Mouse (Mus musculus) cerebellum, postnatal 36 days (tissue): ENCODE measurements around the gene Olfr965.
A peak's percentile ranks its signal among the peaks of the same experiment; 100 is the strongest.
"Not testable (repeated sequence)": the region's sequence is repeated elsewhere in the genome, so short reads cannot be mapped to it uniquely, and the experiment has no call there.

ENCODE experiments used
- DNase-seq, 2 experiments: peaks; one replicate each; pipeline ENCODE4 v3.0.0; 2021 to 2022; ENCODE audit warnings: mixed read lengths in 2 of 2

The Olfr965 gene

DNA sequence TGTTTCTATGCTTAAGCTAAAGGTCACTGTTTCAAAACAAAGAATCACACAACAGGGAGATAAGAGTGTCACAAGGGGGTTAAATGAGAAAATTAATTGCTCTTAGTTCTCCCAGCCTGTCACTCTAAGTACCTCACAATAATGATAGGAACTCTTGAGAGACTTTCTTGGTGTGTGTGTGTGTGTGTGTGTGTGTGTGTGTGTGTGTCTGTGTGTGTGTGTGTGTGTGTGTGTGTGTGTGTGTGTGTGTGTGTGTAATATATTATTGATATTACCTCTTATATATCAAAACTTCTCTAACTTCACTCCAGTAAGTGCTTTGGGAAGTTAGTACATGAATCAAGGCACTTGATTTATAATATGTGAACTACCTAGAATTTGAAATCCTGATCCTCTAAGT is at the start of gene Olfr965:
Gene Olfr965 (plus strand): TSS at position 301 of the 400 bp plus-strand sequence.
- no peak for DNase-seq

- no peak for DNase-seq
Observed at GRCm38 (mm10) chr9:39666905-39667304, 44.2 kb upstream of the Olfr965 start, which contains the start of gene Olfr963. Gene Olfr963 (plus strand): TSS chr9:39667205.

GRCm38 (mm10) chr9:39669723-39670122 is 41.4 kb upstream of the Olfr965 start:
- no peak for DNase-seq

DNA sequence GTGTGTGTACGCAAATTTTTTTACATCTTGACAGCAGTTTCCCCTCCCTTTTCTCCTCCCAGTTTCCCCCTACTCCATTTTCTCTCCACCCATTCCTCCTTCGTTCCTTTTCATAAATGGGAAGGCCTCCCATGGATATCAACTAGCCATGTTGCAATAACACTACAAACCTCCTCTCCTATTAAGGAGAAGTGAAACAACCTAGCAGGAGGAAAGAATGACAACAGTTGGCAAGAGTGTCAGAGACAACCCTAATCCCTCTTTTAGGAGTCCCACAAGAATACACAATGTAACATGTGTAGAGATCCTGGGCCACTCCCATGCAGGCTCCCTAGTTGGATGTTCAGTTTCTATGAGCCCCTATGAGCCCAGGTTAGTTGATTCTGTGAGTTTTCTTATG is 36.3 kb upstream of the Olfr965 start:
- DNase-seq: no peak

DNA sequence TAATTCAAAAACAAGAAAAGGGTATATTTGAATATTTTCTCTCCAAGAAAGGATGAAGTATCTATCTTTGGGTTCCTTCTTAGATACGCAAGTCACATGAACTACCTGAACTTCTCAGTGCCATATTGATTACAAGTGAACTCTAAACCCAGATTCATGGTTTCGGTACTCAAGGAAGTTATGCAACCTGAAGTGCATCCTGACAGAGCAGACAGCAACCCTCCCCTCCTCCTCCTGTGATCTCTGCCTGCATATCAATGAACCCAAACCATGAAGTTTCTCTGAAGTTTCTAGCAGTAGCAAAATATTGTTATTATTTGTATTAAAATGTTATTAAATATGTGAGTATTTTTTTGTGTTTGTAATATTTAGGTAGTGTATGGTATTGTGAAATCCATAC is 32.6 kb upstream of the Olfr965 start:
- DNase-seq: no peak

GRCm38 (mm10) chr9:39679280-39679679 is 31.9 kb upstream of the Olfr965 start:
- DNase-seq: no peak

GRCm38 (mm10) chr9:39701123-39701522 is 10.0 kb upstream of the Olfr965 start:
- DNase-seq: not testable (repeated sequence)

DNA sequence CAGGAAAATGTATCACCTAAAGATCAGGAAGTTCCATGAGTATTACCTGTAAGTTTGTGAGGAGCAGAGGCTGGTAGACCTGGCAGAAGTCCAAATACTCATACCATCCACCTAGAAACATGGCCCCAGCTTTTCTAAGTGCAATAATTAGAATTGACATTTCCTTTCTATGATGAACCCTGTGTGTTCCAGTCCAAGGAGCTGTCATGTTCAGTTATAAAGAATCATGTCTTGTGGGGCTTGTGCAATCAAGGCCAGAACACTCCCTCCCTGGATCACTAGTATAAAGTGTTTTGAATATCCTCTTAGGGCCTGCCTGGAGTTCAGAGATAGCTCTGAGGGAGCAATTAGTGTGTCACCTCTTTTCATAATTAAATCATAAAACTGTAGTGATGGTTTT is 4.1 kb upstream of the Olfr965 start, which contains the start of gene Olfr149:
Gene Olfr149 (minus strand): TSS at position 101 of the 400 bp plus-strand sequence.
- DNase-seq: no peak

GRCm38 (mm10) chr9:39708958-39709357 is 2.2 kb upstream of the Olfr965 start:
- peak in 1 of 2 experiments; percentile 1 for DNase-seq

GRCm38 (mm10) chr9:39730678-39731077 is 19.5 kb downstream of the Olfr965 start, which contains the start of gene Olfr150:
Gene Olfr150 (plus strand): TSS chr9:39730978.
- DNase-seq: no peak

GRCm38 (mm10) chr9:39740741-39741140 is 29.6 kb downstream of the Olfr965 start:
- DNase-seq: no peak

- DNase-seq: no peak
Observed at GRCm38 (mm10) chr9:39745949-39746348, 34.8 kb downstream of the Olfr965 start, which contains the start of gene Olfr967. Gene Olfr967 (plus strand): TSS chr9:39746249.

- no peak for DNase-seq
Observed at GRCm38 (mm10) chr9:39746428-39746827, 35.3 kb downstream of the Olfr965 start.
